Mouse (Mus musculus): ENCODE measurements around the gene Rnf135.

GRCm38 (mm10) chr11:80154501-80154900 is 29.1 kb upstream of the Rnf135 start:
- TF ChIP-seq ZMIZ1 (IDR thresholded peaks at IDR 0.05; ENCODE audit: low read depth, low read length) (no peak), CTCF (conservative IDR thresholded peaks at IDR 0.05 in 1 of 2, IDR thresholded peaks at IDR 0.05 in 1 of 2; ENCODE audit: low read depth in 2 of 2, low read length in 2 of 2) (no peak), USF2 (conservative IDR thresholded peaks at IDR 0.05; ENCODE audit: low read depth, low read length) (no peak), POLR2AphosphoS2 (IDR thresholded peaks at IDR 0.05; ENCODE audit: low read depth, low read length) (no peak), BHLHE40 (IDR thresholded peaks at IDR 0.05; ENCODE audit: low read depth, low read length) (no peak), EP300 (IDR thresholded peaks at IDR 0.05; ENCODE audit: low read length) (no peak)

Data from CH12.LX (cell line).